Mouse (Mus musculus) embryonic facial prominence, embryonic 13.5 days (tissue): ENCODE measurements at regions not wholly inside any gene's neighbourhood (a gene's known extent, or its start where the extent isn't known, plus 50 kb on each side); places are given as distances from the start of the nearest gene placed in this dataset.
A peak's percentile ranks its signal among the peaks of the same experiment; 100 is the strongest.

ENCODE experiments used
- ATAC-seq: fragments of 200-750 bp; cut with Nextera tagmentation; 2 replicates; pipeline ENCODE4 v1.8.0; 2017; ENCODE audit warnings: low read depth; ENCODE audit not compliant: insufficient number of reproducible peaks, insufficient read depth, low FRiP score, low TSS enrichment
- H3K27ac ChIP-seq: fragments of 300-500 bp; sonication (generic); 2 replicates; pipeline ENCODE4 v1.5.1; 2015; ENCODE audit warnings: moderate library complexity, mild to moderate bottlenecking, inconsistent platforms
- H3K27me3 ChIP-seq: fragments of 300-500 bp; sonication (generic); 2 replicates; pipeline ENCODE4 v1.6.1; 2015; ENCODE audit warnings: mild to moderate bottlenecking, inconsistent platforms
- H3K36me3 ChIP-seq: fragments of 300-500 bp; sonication (generic); 2 replicates; pipeline ENCODE4 v1.6.1; 2015; ENCODE audit warnings: mild to moderate bottlenecking, inconsistent platforms
- H3K4me1 ChIP-seq: fragments of 300-500 bp; sonication (generic); 2 replicates; pipeline ENCODE4 v1.6.1; 2015; ENCODE audit warnings: inconsistent platforms
- H3K4me2 ChIP-seq: fragments of 300-500 bp; sonication (generic); 2 replicates; pipeline ENCODE4 v1.6.1; 2015; ENCODE audit warnings: moderate library complexity, mild to moderate bottlenecking, inconsistent platforms
- H3K4me3 ChIP-seq: fragments of 300-500 bp; sonication (generic); 2 replicates; pipeline ENCODE4 v1.5.1; 2015; ENCODE audit warnings: mild to moderate bottlenecking, inconsistent platforms
- H3K9ac ChIP-seq: fragments of 300-500 bp; sonication (generic); 2 replicates; pipeline ENCODE4 v1.6.1; 2015; ENCODE audit warnings: mild to moderate bottlenecking, inconsistent platforms
- H3K9me3 ChIP-seq: fragments of 300-500 bp; sonication (generic); 2 replicates; pipeline ENCODE4 v1.6.1; 2016; ENCODE audit warnings: inconsistent platforms
- WGBS: fragments of 180-500 bp; shearing (Covaris S2); methylation state at CpG from one replicate; pipeline ENCODE4 v1.1.7; 2015; ENCODE audit warnings: mixed read lengths; 5-methylcytosine and 5-hydroxymethylcytosine counted together

DNA sequence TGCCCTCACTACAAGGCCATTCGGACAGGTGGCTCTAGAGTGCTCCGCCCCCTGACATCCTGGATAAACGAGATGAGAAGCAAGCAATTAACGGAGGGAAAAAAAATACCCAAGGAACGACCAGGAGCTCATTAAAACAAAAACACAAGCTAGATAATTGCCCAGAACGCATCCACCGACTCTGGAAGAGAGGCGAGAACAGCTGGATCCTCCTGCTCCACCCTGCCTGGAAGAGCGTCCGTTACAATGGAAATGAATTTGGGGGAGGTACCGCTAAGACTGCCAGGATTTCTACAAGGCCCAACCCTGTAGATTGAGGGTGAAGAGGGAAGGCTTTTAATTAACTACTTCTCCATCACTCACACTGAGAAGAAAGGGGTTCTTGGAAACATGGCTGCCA, 85.6 kb upstream of the Spaca7 start:
- Histone ChIP-seq H3K4me3 (no peak overlapping the region), H3K9ac (no peak overlapping the region), H3K36me3 (no peaks in the 10 kb centered on the region), H3K4me1 (no peaks in the 10 kb centered on the region), H3K4me2 (no peak overlapping the region), H3K27ac (no peak overlapping the region), H3K27me3 (peaks cover 83% of the 10 kb centered on the region), H3K9me3 (no peaks in the 10 kb centered on the region)
- 46% methylated on average over 11 of the region's 11 CpGs for WGBS
- ATAC-seq, result no peak

DNA sequence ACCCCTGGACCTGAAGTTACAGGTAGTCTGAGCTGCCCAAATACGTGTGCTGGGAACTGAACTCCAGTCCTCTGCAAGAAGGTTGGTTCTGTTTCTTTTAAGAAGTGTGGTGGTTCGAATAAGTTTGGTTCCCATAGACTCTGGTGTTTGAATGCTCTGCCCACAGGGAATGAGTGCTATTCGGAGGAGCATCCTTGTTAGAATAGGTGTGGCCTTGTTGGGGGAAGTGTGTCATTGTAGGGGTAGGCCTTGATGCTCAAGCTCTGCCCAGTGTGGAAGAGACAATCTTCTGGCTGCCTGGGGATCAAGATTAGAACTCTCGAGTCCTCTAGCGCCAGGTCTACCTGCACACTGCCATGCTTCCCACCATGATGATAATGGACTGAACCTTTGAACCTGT, 83.6 kb upstream of the Spaca7 start:
- ATAC-seq, result no peak
- WGBS, result 87% methylated on average over 5 of the region's 5 CpGs
- no peaks in the 10 kb centered on the region for H3K9me3 ChIP-seq
- no peak overlapping the region for H3K27ac ChIP-seq
- no peak overlapping the region for H3K4me3 ChIP-seq
- no peak overlapping the region for H3K9ac ChIP-seq
- H3K36me3 ChIP-seq, result no peaks in the 10 kb centered on the region
- peaks cover 83% of the 10 kb centered on the region for H3K27me3 ChIP-seq
- H3K4me1 ChIP-seq, result no peaks in the 10 kb centered on the region
- no peak overlapping the region for H3K4me2 ChIP-seq

DNA sequence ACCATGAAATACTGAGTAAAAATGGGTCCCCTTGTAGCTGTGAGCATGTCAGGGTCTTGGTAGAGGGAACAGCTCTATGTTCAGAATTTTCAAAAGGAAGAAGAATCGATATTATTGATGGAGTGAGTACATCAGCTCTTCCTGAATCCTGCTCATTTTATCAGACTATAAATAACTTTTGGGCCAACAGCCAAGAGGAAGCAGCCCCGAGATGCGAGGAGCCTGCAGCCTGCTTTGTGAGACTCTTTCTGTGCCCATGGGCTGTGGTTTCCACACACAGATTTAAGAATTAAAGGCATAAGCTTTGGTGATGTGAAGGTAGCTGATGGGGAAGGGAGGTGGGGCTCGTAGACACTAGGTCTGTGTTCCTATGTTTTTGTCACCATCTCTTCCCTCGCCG, 81.4 kb upstream of the Spaca7 start:
- Histone ChIP-seq H3K4me2 (no peak overlapping the region), H3K9me3 (no peaks in the 10 kb centered on the region), H3K4me3 (no peak overlapping the region), H3K4me1 (no peaks in the 10 kb centered on the region), H3K27me3 (peaks cover 84% of the 10 kb centered on the region), H3K27ac (no peak overlapping the region), H3K36me3 (no peaks in the 10 kb centered on the region), H3K9ac (no peak overlapping the region)
- whole genome bisulfite sequencing, result 72% methylated on average over 6 of the region's 6 CpGs
- no peak for ATAC-seq

DNA sequence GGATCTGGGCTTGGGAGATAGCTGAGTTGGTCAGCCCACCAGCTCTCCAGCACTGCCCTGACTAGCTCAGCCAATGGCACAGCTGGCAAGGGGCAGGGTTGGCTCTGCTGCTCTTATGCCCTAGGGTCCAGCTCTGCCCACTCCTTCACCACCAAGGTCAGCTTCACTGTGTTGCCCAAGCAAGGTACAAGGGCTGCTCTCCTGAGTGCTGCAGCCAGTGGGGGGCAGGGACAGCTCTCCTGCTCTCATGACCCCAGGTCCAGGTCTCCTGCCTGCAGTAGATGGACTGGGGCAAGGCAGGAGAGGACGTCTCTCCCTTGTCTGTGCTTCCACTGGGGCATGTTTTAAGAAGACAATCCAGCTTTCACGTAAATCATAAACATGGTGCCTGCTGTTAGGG, 80.4 kb upstream of the Spaca7 start:
- Histone ChIP-seq H3K27me3 (peaks cover 84% of the 10 kb centered on the region), H3K4me3 (no peak overlapping the region), H3K4me1 (peaks cover 2% of the 10 kb centered on the region), H3K27ac (no peak overlapping the region), H3K36me3 (no peaks in the 10 kb centered on the region), H3K9ac (no peak overlapping the region), H3K4me2 (no peak overlapping the region), H3K9me3 (no peaks in the 10 kb centered on the region)
- ATAC-seq, result no peak
- WGBS, result 60% methylated on average over 2 of the region's 2 CpGs

DNA sequence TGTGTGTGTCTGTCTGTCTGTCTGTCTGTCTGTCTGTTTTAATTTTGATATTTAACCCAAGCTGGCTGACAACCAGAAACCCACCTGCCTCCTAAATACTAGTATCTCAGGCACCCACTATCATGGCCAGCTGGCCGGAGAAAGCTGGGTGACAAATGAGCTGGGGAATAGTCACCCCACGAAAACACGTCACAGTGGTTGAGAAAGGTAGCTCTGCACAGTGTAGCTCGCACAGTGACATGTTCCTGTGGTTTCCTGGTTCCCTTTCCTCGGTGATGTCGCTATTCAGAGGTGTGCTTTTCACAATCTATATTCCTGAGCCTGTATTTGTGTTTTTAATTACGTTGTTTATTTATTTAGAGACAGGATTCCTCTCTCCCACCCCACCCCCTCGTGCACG, 78.3 kb upstream of the Spaca7 start:
- Histone ChIP-seq H3K4me1 (peaks cover 4% of the 10 kb centered on the region), H3K27ac (no peak overlapping the region), H3K9me3 (no peaks in the 10 kb centered on the region), H3K4me2 (no peak overlapping the region), H3K27me3 (peaks cover 87% of the 10 kb centered on the region), H3K9ac (no peak overlapping the region), H3K36me3 (no peaks in the 10 kb centered on the region), H3K4me3 (no peak overlapping the region)
- no peak for ATAC-seq
- WGBS, result 74% methylated on average over 9 of the region's 9 CpGs

DNA sequence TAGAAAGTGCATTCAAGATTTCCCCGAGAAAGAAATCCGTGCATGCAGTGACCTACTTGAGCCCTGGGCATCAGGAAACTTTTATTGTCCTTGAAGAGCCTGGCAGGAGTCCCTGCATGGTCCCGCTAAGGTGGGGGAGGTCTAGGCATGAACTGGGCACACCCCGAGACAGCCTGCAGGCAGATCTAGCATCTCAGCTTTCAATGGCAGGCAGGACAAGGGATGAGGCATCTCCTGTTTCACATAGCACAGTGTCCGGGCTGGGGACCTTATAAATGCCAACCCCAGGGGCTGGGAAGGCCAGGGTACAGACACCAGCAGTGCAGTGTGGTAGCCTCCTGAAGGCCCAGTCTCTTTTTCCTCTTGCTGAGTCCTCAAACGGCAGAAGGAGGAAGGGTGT, 75.4 kb upstream of the Spaca7 start:
- WGBS, result 2% methylated on average over 6 of the region's 6 CpGs
- ATAC-seq, result no peak
- H3K4me2 ChIP-seq, result no peak overlapping the region
- H3K4me1 ChIP-seq, result peaks cover 11% of the 10 kb centered on the region
- H3K4me3 ChIP-seq, result no peak overlapping the region
- no peak overlapping the region for H3K27ac ChIP-seq
- H3K27me3 ChIP-seq, result peaks cover 98% of the 10 kb centered on the region
- H3K9ac ChIP-seq, result no peak overlapping the region
- H3K9me3 ChIP-seq, result no peaks in the 10 kb centered on the region
- no peaks in the 10 kb centered on the region for H3K36me3 ChIP-seq

DNA sequence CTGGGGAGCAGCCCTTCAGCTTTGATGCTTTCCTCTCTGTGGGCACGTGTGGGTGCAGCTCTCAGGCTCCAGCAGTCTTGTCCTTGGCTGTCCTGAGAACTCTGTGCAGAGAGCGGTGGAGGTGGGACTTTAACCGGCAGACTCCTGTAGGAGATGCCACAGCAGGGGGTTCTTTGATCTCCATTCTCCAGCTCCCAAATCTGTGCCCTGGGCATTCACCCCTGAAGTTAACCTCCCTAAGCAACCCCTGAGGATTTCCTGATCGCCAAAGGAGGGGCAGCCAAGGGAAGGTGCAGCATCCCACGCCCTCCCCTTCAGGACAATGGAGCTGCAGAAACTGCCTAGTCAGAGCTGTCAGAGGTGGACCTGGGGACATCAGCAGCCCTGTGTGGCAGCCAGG, 73.2 kb upstream of the Spaca7 start:
- H3K9me3 ChIP-seq, result no peaks in the 10 kb centered on the region
- peaks cover 21% of the 10 kb centered on the region for H3K4me1 ChIP-seq
- H3K4me2 ChIP-seq, result no peak overlapping the region
- H3K9ac ChIP-seq, result no peak overlapping the region
- H3K4me3 ChIP-seq, result no peak overlapping the region
- ATAC-seq, result no peak
- H3K27ac ChIP-seq, result no peak overlapping the region
- WGBS, result 15% methylated on average over 5 of the region's 5 CpGs
- H3K27me3 ChIP-seq, result peaks cover 94% of the 10 kb centered on the region
- H3K36me3 ChIP-seq, result no peaks in the 10 kb centered on the region

DNA sequence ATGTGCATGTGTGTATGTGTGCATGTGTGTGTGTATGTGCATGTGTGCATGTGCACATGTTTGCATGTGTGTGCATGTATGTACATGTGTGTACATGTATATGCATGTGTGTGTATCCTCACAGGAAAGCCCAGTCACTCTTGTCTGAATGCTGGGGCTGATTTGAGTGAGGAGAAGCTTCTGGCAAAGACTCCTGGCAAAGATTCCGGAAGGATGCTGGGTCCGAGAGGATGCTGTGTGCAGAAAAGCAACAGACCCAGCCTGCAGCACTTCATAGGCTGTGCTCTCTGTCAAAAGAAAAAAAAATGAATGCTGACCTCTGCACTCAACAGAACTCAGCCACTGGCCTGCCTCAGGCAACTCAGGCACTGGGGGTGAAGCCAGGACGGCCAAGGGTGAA, 72.5 kb upstream of the Spaca7 start:
- 18% methylated on average over 3 of the region's 3 CpGs for WGBS
- H3K36me3 ChIP-seq, result no peaks in the 10 kb centered on the region
- no peak overlapping the region for H3K4me3 ChIP-seq
- H3K4me2 ChIP-seq, result no peak overlapping the region
- peaks cover 21% of the 10 kb centered on the region for H3K4me1 ChIP-seq
- H3K27me3 ChIP-seq, result peaks cover 94% of the 10 kb centered on the region
- no peak overlapping the region for H3K27ac ChIP-seq
- no peaks in the 10 kb centered on the region for H3K9me3 ChIP-seq
- H3K9ac ChIP-seq, result no peak overlapping the region
- no peak for ATAC-seq

DNA sequence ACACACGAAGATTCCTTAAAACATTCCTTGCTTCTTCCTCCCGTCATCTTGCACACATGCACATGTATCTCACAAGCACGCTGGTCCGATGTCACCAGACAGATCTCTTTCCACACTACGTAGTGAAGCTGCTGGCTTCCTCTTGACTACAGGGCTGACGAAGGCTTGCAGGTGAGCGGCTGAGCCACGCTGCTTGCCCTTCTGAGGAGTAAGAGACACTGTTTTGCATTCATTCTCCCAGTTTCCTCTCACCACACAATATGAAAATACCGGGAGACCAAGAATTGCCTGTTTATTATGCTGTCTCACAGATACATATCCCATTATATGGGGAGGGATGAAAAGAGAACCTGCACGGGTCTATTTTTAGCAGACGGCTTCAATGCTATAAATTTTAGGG, 71.0 kb upstream of the Spaca7 start:
- ATAC-seq, result no peak
- WGBS, result 1% methylated on average over 11 of the region's 11 CpGs

DNA sequence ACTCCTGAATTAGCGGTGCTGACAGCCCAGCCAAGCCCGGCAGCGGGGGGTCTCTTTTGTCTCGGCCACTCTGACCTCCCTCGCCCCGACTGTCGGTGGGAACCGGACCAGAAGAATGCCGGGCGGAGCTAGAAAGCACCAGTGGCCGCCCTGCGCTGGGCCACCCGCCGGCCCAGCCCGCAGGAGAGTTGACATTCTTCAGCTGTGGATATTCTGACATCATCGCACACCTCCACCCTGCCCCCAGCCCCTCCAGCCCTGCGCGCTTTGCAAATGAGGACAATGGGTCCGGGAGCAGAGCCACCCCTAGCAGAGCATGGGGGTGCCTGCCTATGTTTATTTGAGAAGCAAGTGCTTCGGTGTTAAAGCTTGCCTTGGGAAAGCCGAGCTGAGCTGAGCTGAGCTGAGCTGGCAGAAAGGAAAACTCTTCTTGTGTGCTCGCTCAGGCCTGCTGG, 70.5 kb upstream of the Spaca7 start:
- no peak for ATAC-seq
- Histone ChIP-seq H3K9me3 (no peaks in the 10 kb centered on the region), H3K36me3 (no peaks in the 10 kb centered on the region), H3K27me3 (peaks cover 94% of the 10 kb centered on the region), H3K9ac (no peak overlapping the region), H3K27ac (no peak overlapping the region), H3K4me1 (peaks cover 20% of the 10 kb centered on the region), H3K4me3 (peak overlapping the region; percentile 26), H3K4me2 (peak overlapping the region; percentile 44)
- under 1% methylated on average over 22 of the region's 22 CpGs for WGBS

More for the DNA sequence above, 71.0 kb upstream of the Spaca7 start:
- peak overlapping the region; percentile 44 for H3K4me2 ChIP-seq
- H3K27ac ChIP-seq, result no peak overlapping the region
- H3K9me3 ChIP-seq, result no peaks in the 10 kb centered on the region
- H3K36me3 ChIP-seq, result no peaks in the 10 kb centered on the region
- no peak overlapping the region for H3K9ac ChIP-seq
- H3K4me1 ChIP-seq, result peaks cover 21% of the 10 kb centered on the region
- H3K27me3 ChIP-seq, result peaks cover 94% of the 10 kb centered on the region
- peak overlapping the region; percentile 26 for H3K4me3 ChIP-seq

DNA sequence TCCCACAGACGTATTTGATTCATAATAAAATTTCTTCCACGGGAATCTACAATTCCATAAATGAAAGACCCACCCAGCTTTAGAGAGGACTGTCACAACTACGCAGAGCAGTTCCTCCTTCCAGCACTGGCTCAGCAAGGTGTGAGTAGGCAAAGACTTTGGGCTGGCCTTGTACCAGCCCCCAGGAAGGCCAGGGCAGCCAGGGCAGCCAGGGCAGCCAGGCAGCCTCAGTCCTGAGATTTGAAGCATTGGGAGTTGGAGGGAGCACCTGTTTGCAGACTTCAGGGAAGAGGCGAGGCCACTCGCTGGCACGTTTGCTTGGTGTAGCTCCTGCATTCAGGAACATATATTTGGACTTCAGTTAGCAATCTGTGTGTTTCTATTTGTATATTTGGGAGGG, 70.0 kb upstream of the Spaca7 start:
- Histone ChIP-seq H3K4me1 (peaks cover 17% of the 10 kb centered on the region), H3K4me3 (no peak overlapping the region), H3K9me3 (no peaks in the 10 kb centered on the region), H3K27ac (no peak overlapping the region), H3K9ac (no peak overlapping the region), H3K36me3 (no peaks in the 10 kb centered on the region), H3K27me3 (peaks cover 92% of the 10 kb centered on the region), H3K4me2 (peak overlapping the region; percentile 44; the same call in 1 of the 2 replicates)
- WGBS, result 15% methylated on average over 6 of the region's 6 CpGs
- ATAC-seq, result no peak

DNA sequence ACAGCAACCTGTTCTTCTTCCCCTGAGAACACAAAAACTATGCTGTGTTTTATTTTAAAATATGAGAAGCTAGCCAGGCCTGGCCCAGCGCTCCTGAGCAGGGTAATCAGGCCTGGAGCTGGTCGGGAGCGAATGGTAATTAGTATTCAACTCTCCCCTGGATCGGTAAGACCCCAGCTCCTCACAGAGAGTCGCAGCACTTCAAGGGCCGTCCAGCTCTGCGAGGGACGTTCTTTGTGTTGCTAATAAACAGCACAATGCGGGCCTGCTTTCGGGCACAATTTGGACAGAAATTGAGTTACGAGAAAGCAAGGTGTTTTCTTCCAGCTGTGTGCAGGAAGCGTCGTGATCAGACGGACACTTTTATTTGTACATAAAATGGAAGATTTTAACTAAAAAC, 69.5 kb upstream of the Spaca7 start:
- 3% methylated on average over 14 of the region's 14 CpGs for WGBS
- no peaks in the 10 kb centered on the region for H3K36me3 ChIP-seq
- no peak overlapping the region for H3K27ac ChIP-seq
- no peak overlapping the region for H3K4me3 ChIP-seq
- no peak overlapping the region for H3K4me2 ChIP-seq
- H3K9ac ChIP-seq, result no peak overlapping the region
- no peaks in the 10 kb centered on the region for H3K9me3 ChIP-seq
- H3K27me3 ChIP-seq, result peaks cover 91% of the 10 kb centered on the region
- H3K4me1 ChIP-seq, result peaks cover 17% of the 10 kb centered on the region
- ATAC-seq, result no peak

DNA sequence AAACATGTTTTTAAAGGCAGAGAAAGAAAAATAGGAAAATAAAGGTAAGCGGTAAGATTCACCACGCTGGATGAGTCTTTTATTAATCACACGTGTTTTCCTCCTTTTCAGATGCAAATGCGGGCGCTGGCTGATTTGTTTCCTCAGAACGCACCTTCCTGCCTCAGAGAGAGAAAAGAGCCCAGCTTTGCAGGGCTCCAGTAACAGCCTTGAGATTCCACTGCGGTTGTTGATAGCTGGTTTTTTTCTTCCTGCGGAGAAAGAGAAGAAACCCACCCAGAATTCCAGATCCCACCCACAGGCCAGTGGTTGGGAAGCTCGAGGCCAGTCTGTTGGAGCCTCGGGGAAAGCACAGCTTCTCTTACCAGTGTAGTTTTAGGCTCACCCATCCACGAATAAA, 68.6 kb upstream of the Spaca7 start:
- H3K4me1 ChIP-seq, result peaks cover 17% of the 10 kb centered on the region
- no peaks in the 10 kb centered on the region for H3K9me3 ChIP-seq
- H3K4me2 ChIP-seq, result no peak overlapping the region
- no peaks in the 10 kb centered on the region for H3K36me3 ChIP-seq
- H3K27ac ChIP-seq, result no peak overlapping the region
- no peak for ATAC-seq
- no peak overlapping the region for H3K9ac ChIP-seq
- H3K4me3 ChIP-seq, result no peak overlapping the region
- H3K27me3 ChIP-seq, result peaks cover 92% of the 10 kb centered on the region
- WGBS, result 1% methylated on average over 11 of the region's 11 CpGs
